Mouse (Mus musculus): ENCODE data around the gene Atrip. TPM values are rescaled to one million over a fixed set of nuclear protein-coding genes. Genes with fewer than 3 reads are reported as not detected.

Atrip gene
- total RNA-seq, 2 experiments from 2014 or later = 8.0 to 8.5 TPM

DNA sequence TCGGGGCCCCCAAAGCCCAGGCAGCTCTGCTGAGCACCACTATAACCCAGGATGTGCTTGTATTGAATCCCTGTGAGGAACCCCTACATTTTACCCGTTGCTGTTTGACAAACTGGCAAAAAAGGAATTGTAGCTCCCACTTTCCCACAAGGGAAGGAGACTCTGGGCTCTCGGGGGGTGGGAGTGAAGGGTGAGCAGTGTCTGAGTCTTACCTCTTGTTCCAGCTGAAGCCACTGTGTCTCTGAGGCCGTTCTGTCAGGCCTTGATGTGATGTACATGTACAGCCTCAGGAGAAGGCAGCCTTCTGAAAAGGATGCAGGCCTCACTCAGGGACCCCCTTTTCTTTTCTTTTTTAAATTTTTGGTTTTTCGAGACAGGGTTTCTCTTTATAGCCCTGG is 13.0 kb downstream of the Atrip start:
- intact Hi-C loops (cut with DNase I) = no loop called here

DNA sequence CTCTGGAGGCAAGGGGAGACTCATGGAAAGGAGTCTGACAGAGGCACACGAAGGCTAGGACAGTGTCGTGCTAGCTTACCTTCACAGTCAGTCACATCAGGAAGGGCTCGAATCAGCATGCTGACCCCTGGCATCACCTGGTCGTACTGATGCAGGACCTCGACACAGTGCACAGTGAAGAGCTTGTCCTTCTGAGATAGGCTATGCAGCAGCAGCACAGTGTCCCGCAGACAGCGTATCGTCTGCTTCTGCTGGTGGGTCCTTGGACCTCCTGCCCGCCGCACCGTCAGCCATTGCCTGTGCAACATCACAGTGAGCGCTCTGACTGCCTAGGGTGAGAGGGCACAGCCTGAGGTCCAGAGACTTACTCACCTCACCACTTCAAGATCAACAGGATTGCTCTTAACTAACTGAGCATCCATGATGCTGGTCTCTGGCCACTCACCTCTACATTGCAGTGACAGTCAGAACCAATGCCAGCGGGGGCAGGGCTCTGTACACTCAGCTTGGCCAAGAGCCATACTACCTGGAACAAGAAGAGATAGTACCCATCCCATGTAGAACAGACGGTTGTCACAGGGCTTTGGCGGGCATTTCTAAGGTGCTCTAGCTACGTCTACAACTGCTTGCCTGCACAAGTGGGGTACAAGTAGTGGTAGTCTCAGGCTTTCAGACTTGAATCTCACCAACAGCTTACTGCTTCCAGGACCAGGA is 13.6 kb downstream of the Atrip start:
- TF ChIP-seq CTCF (IDR thresholded peaks at IDR 0.05) = no peak
- Histone ChIP-seq H3K4me3 (no peak overlapping the region), H3K27ac (peak overlapping the region; percentile 93)
- DNase-seq = no peak
- intact Hi-C loops (cut with DNase I) = no loop called here

More for the DNA sequence above, 13.0 kb downstream of the Atrip start:
- H3K4me3 ChIP-seq = no peak overlapping the region
- DNase-seq = no peak
- no peak overlapping the region for H3K27ac ChIP-seq
- no peak for TF ChIP-seq CTCF (IDR thresholded peaks at IDR 0.05)

DNA sequence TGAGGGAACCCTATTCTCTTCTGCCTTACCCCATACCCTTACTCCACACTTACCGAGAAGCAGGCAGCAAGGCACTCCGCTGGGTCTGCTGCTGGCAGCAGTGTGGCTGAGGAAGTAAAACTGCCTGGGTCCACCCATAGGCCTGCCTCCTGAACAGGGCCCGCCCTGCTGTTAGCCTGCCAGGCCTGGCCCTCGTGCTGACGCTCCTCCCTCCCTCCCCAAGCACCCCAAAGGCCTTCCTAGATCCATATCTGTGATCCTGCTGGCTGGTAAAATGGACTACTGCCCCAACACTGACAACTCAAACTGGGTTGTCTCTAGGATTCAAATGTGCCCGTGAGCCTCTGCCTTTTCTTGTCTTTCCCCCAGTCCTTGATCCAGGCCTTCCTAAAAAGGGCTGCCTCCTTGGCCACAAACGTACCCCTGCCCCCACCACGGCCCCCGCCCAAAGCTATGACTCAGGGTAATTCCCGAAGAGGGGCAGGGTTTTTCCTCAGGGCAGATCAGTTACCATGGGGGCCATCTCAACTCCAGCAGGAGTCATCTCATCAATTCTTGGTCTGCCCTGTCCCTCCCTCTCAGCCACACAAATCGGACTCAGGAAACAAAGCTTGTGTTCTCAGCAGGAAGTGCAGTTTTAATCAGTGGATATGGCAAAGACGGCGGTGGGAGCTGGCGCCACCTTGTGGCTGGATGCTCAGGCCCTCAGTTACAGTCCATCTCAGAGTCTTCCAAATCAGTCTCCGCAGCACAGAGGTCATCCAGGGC is 14.6 kb downstream of the Atrip start, which contains the start of gene Trex1:
TSS of gene Trex1 (minus strand) at position 599 of the 768 bp plus-strand sequence.
- TF ChIP-seq CTCF (IDR thresholded peaks at IDR 0.05) = peak; percentile 100

DNA sequence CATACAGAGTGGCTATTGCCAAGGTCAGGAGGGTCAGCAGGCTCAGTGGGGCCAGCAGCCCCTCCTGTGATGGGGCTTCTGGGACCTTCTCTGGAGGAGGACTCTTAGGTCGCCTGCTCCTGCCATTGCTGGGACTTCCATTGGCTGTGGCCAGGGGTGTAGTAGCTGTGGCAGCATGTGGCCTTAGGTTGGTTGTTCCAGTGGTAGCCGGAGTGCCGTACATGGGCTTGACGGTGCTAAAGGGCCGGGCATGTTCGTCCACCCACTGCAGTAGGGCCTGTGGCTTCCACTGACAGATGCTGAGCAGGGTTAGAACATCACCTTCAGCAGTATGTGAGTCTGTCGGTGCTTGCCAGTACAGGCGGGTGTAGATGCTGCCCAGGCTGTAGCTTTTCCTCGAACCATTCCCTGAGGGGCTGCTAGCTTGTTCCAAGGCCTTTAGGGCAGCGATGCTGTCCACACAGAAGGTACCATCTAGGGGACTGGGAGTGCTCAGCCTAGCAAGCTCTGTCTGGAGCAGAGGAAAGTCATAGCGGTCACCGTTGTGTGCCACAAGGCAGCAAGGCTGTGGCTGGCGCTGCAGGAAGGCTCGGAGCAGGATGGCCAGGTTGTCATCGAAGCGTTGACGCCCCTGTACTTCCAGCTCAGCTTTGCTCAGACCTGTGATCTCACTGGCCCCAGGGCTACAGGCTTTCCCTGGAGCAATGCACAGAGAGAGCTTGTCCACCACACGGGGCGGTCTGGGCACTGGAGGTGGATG is 15.7 kb downstream of the Atrip start:
- Histone ChIP-seq H3K27ac (peak overlapping the region; percentile 93), H3K4me3 (peak overlapping the region; percentile 76)
- no peak for TF ChIP-seq CTCF (IDR thresholded peaks at IDR 0.05)
- intact Hi-C loops (cut with DNase I) = loop anchor here (5.0 kb wide), 1 partner anchor 121 kb away; the partner anchor contains the start of gene Uqcrc1
- no peak for DNase-seq

More for the DNA sequence above, 14.6 kb downstream of the Atrip start, which contains the start of gene Trex1:
- Histone ChIP-seq H3K27ac (peak within 1 kb of the TSS; percentile 93), H3K4me3 (peak within 1 kb of the TSS; percentile 76)
- peak; percentile 96 for DNase-seq
- intact Hi-C loops (cut with DNase I) = loop anchor here (1.0 to 5.0 kb wide), 2 partner anchors 56 to 122 kb away; partner anchors contain the start of gene Uqcrc1

GRCm38 (mm10) chr9:109057543-109057942 is 16.4 kb downstream of the Atrip start:
- no peak for TF ChIP-seq CTCF (IDR thresholded peaks at IDR 0.05)
- H3K4me3 ChIP-seq = peak overlapping the region; percentile 76
- intact Hi-C loops (cut with DNase I) = loop anchor here (2.0 to 5.0 kb wide), 2 partner anchors 19 to 120 kb away; partner anchors contain the start of genes Shisa5 and Uqcrc1
- peak overlapping the region; percentile 93 for H3K27ac ChIP-seq
- no peak for DNase-seq

DNA sequence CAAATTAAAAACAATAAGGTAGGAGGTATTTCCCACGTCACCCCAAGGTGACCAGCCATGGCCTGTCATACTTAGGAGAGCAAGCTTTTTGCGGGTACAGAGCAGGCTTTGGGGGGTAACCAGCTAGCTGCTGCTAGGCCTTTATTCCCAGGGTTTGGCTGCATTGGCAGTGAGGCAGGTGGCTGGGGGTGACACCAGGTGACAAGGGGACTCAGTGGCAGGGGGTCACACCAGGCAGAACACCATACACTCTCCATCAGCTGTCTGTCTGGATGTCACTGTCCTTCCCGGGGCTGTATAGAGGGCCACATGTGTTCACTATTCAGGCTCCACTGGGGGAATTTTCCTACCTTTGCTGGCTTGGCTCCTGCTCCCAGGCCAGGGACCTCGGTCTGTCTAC is 17.0 kb downstream of the Atrip start:
- intact Hi-C loops (cut with DNase I) = loop anchor here (2.0 to 5.0 kb wide), 2 partner anchors 18 to 120 kb away; partner anchors contain the start of genes Shisa5 and Uqcrc1
- TF ChIP-seq CTCF (IDR thresholded peaks at IDR 0.05) = no peak
- no peak for DNase-seq

DNA sequence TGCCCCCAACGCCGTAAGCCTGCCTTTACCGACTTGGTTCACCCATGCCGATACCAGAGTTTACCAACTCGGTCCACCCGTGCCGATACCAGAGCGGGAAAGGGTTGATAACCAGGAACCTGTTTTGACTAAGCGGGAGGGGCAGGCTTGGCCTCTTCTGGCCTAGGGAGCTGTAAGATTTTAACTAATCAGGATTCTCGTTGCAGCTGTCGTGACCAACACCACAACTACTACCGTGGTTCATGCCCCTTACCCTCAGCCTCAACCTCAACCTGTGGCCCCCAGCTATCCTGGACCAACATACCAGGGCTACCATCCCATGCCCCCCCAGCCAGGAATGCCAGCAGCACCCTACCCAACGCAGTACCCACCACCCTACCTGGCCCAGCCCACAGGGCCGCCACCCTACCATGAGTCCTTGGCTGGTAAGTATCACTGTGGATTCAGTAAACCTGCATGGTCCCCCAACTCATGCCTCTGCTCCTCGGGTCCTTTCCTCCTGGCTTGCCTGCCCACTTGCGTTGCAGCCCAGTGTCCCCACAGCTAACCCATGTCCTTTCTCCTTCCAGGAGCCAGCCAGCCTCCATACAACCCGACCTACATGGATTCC is 17.7 kb downstream of the Atrip start:
- H3K27ac ChIP-seq = peak overlapping the region; percentile 31; the same call in 1 of the 2 replicates
- DNase-seq = no peak
- intact Hi-C loops (cut with DNase I) = loop anchor here (2.0 to 5.0 kb wide), 2 partner anchors 17 to 119 kb away; partner anchors contain the start of genes Shisa5 and Uqcrc1
- no peak for TF ChIP-seq CTCF (IDR thresholded peaks at IDR 0.05)
- H3K4me3 ChIP-seq = peak overlapping the region; percentile 3; the same call in 1 of the 2 replicates

More for the DNA sequence above, 17.0 kb downstream of the Atrip start:
- H3K4me3 ChIP-seq = peak overlapping the region; percentile 76
- H3K27ac ChIP-seq = peak overlapping the region; percentile 93; the same call in 1 of the 2 replicates

DNA sequence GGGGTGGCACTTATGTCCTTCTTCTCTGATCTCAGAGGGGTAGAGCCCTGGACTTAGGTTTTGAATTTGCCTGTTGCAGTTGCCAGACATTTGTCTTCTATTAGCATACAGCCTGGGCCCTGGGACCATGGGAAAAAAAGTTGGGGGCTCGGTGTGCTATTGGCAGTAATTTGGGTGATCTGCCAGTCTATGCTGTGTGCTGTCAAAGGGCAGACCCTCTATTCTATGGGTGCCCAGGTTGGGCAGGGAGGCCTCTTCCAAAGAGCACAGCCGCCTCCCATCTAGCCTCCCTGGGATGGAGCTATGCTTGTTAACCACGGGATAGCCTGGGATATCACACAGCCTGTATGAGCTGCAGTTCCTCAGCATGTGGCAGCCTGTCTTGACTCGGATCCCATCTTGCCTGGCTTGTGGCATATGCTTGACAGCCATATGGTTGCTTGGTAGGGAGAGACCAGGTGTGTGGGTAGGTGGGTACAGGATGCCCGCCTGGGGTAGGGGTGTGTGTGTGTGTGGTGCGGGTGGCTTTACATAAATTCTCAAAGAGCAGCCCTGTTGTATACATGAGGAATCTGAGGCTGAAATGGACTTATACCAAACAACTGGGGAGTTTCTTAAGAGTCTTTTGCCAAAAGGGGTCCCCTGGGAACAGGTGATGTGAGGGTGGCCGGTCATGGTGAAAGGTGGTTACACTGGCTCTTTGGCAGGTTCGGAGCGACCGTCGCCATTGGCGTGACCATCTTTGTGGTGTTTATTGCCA is 18.5 kb downstream of the Atrip start:
- no peak for DNase-seq
- Histone ChIP-seq H3K27ac (peak overlapping the region; percentile 82), H3K4me3 (peak overlapping the region; percentile 62)
- intact Hi-C loops (cut with DNase I) = loop anchor here (2.0 to 5.0 kb wide), 2 partner anchors 17 to 118 kb away; partner anchors contain the start of genes Shisa5 and Uqcrc1
- TF ChIP-seq CTCF (IDR thresholded peaks at IDR 0.05) = no peak

GRCm38 (mm10) chr9:109054712-109055111 is 19.2 kb downstream of the Atrip start:
- TF ChIP-seq CTCF (IDR thresholded peaks at IDR 0.05) = no peak
- Histone ChIP-seq H3K4me3 (peak overlapping the region; percentile 62), H3K27ac (peak overlapping the region; percentile 82)
- intact Hi-C loops (cut with DNase I) = loop anchor here (5.0 kb wide), 1 partner anchor 117 kb away; the partner anchor contains the start of gene Uqcrc1
- peak; percentile 68 for DNase-seq

DNA sequence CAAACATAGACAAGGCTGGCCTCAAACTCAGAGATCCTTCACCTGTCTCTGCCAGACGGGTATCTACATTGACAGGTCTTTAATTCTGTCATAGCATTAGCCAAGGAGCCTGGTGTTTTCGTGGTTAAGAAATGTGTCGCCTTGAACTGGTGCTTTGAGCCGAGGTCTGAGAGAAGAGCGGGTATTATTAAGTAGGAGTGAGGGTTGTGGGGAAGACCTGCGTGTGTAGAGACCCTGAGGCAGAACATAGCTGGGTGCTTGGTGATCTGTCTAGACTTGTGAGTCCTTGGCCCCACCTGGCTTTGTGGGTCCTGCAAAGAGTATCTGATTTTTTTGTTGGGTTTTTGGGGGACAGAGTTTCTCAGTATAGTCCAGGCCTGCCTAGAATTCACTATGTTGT is 20.1 kb downstream of the Atrip start:
- intact Hi-C loops (cut with DNase I) = no loop called here
- DNase-seq = no peak
- Histone ChIP-seq H3K4me3 (no peak overlapping the region), H3K27ac (peak overlapping the region; percentile 82; the same call in 1 of the 2 replicates)
- TF ChIP-seq CTCF (IDR thresholded peaks at IDR 0.05) = no peak

DNA sequence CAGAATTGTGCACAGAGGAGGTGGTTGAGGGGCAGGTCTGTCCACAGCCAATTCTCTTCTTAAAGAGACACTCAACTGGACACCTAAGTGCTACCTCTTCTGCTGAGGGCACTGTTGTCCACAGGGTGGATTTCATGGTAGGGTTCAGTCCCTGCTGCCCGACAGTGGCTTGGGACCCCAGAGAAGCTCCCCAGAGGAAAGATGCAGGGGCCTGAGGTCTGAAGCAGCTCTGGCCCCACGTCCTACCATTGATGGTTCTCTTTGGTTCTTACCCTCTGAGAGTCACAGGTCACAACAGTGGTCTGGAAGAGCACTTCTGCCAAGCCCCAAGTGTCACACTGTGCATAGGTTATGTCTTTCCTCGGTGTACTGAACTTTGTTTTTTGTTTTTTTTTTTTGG is 20.6 kb downstream of the Atrip start:
- TF ChIP-seq CTCF (IDR thresholded peaks at IDR 0.05) = no peak
- intact Hi-C loops (cut with DNase I) = no loop called here
- Histone ChIP-seq H3K4me3 (no peak overlapping the region), H3K27ac (no peak overlapping the region)
- DNase-seq = no peak

Data from gastrocnemius, adult 2 months (tissue).